Mouse (Mus musculus) ovary, adult 18-20 months (tissue): ENCODE data around the gene Slc26a8.

Experiments
- DNase-seq: peaks from one replicate; pipeline ENCODE4 v3.0.0; 2022; ENCODE audit warnings: low spot score, mixed read lengths

Gene Slc26a8

GRCm38 (mm10) chr17:28591476-28591875 lies 98.6 kb downstream of the Slc26a8 start:
- DNase-seq: peak; percentile 82

GRCm38 (mm10) chr17:28590596-28590995 lies 99.4 kb downstream of the Slc26a8 start:
- DNase-seq: no peak

GRCm38 (mm10) chr17:28588591-28588990 lies 101.4 kb downstream of the Slc26a8 start:
- DNase-seq: no peak
